Mouse (Mus musculus): ENCODE results near the gene Retsat. TPM values are rescaled to one million over a fixed set of nuclear protein-coding genes. Genes with fewer than 3 reads are reported as not detected.

Retsat gene
- polyA plus RNA-seq, 1 experiment, result 17.1 TPM

DNA sequence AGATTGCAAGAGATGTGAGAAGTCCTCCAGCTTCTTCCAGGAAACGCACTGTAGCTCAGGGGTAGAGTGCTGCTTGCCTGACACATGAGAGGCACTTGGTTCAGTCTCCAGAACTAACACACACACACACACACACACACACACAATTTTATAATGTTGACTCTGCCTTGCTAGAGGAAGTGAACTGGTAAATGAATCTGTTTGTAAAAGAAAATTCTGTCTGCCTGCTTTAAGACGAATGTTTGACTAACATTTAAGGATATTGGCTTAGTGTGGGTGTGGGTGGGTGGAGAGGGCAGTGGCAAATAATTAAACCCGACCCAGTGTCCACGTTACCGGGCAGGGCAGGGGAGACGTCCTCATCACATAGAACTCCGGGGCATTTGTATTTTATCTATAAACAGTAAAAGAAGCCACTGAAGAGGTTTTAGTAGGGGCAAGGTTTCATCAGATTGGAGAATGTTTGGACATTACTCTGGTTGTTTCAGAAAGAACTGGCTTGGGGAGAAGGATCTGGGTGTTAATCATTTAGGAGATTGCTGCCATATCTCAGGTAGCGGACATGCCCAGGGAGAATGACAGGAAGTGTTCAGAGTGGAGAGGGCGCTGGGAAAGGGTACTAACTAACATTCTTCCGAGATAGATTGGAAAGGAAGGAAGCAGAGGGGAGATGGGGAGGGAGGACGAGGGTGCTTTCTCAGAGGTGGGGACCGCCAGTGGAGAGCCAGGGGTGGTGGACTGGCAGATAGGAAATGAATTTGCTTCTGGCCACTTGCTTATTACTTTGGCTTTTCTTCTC, 21.7 kb downstream of the Retsat start:
- no peak for DNase-seq
- TF ChIP-seq CTCF (IDR thresholded peaks at IDR 0.05; ENCODE audit: borderline replicate concordance, control insufficient read depth, extremely low read depth, insufficient read depth, low read length, poor library complexity) (no peak), POLR2A (IDR thresholded peaks at IDR 0.05; ENCODE audit: control insufficient read depth, extremely low read depth, insufficient read depth, low read length, poor library complexity) (no peak)
- 57% methylated on average over 12 of the region's 12 CpGs for WGBS

DNA sequence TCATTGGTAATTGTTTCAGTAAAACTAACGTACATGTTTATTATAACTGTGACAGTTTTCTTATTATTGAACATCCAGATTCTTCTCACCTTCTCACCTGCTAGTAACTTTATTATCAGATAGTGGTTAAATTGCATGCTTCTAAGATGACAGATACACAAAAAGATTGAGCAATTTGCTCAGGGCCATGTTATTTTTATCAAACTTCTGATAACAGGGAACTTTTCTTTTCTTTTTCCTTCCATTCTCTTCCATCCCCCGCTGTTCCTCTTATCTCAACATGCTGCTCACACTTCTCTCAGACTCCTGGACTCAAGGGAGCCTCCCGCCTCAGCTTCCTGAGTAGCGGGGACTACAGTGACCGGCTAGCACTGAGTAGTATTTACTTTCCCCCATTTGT, 22.6 kb downstream of the Retsat start:
- 98% methylated on average over 5 of the region's 5 CpGs for WGBS
- peaks cover under 1% of the 10 kb centered on the region for H3K4me1 ChIP-seq (replicated peaks; ENCODE audit: control insufficient read depth, insufficient read depth, low read length)

More for the DNA sequence above, 21.7 kb downstream of the Retsat start:
- no peaks in the 10 kb centered on the region for H3K36me3 ChIP-seq (ENCODE audit: control insufficient read depth, insufficient read depth, low read length)
- H3K27me3 ChIP-seq (ENCODE audit: control insufficient read depth, insufficient read depth, low read length), result no peaks in the 10 kb centered on the region
- no peak overlapping the region for H3K27ac ChIP-seq (ENCODE audit: control insufficient read depth, insufficient read depth, low read length)
- peaks cover 2% of the 10 kb centered on the region for H3K4me1 ChIP-seq (replicated peaks; ENCODE audit: control insufficient read depth, insufficient read depth, low read length)
- no peak overlapping the region for H3K4me3 ChIP-seq (ENCODE audit: control insufficient read depth, insufficient read depth, low read length)

DNA sequence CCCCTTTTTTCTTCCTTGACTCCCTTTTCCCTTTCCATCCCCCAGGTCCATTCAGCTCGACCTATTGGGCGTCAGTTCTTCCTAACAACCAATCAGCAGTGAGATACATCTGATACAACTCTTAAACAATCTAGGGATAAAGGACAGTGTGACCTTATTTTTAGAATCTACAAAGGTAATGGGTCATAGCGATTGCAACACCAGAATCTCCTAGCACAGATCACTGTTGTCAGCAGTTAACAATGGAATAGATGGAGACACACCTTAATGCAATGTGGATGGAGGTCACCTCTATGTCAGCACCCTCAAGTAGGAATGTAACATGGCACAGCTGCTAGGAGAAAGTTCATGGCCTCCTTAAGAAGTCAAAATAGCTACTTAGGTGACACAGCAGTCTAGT, 24.6 kb downstream of the Retsat start:
- WGBS, result 93% methylated on average over 3 of the region's 3 CpGs
- H3K4me1 ChIP-seq (replicated peaks; ENCODE audit: control insufficient read depth, insufficient read depth, low read length), result no peaks in the 10 kb centered on the region
- no peak overlapping the region for H3K27ac ChIP-seq (ENCODE audit: control insufficient read depth, insufficient read depth, low read length)
- H3K27me3 ChIP-seq (ENCODE audit: control insufficient read depth, insufficient read depth, low read length), result no peaks in the 10 kb centered on the region
- DNase-seq, result no peak
- no peak overlapping the region for H3K4me3 ChIP-seq (ENCODE audit: control insufficient read depth, insufficient read depth, low read length)
- no peaks in the 10 kb centered on the region for H3K36me3 ChIP-seq (ENCODE audit: control insufficient read depth, insufficient read depth, low read length)
- TF ChIP-seq CTCF (IDR thresholded peaks at IDR 0.05; ENCODE audit: borderline replicate concordance, control insufficient read depth, extremely low read depth, insufficient read depth, low read length, poor library complexity), result no peak
- TF ChIP-seq POLR2A (IDR thresholded peaks at IDR 0.05; ENCODE audit: control insufficient read depth, extremely low read depth, insufficient read depth, low read length, poor library complexity), result no peak

More for the DNA sequence above, 22.6 kb downstream of the Retsat start:
- H3K4me3 ChIP-seq (ENCODE audit: control insufficient read depth, insufficient read depth, low read length), result no peak overlapping the region
- TF ChIP-seq POLR2A (IDR thresholded peaks at IDR 0.05; ENCODE audit: control insufficient read depth, extremely low read depth, insufficient read depth, low read length, poor library complexity) (no peak), CTCF (IDR thresholded peaks at IDR 0.05; ENCODE audit: borderline replicate concordance, control insufficient read depth, extremely low read depth, insufficient read depth, low read length, poor library complexity) (no peak)
- H3K27ac ChIP-seq (ENCODE audit: control insufficient read depth, insufficient read depth, low read length), result no peak overlapping the region
- H3K36me3 ChIP-seq (ENCODE audit: control insufficient read depth, insufficient read depth, low read length), result no peaks in the 10 kb centered on the region
- no peaks in the 10 kb centered on the region for H3K27me3 ChIP-seq (ENCODE audit: control insufficient read depth, insufficient read depth, low read length)
- DNase-seq, result no peak

DNA sequence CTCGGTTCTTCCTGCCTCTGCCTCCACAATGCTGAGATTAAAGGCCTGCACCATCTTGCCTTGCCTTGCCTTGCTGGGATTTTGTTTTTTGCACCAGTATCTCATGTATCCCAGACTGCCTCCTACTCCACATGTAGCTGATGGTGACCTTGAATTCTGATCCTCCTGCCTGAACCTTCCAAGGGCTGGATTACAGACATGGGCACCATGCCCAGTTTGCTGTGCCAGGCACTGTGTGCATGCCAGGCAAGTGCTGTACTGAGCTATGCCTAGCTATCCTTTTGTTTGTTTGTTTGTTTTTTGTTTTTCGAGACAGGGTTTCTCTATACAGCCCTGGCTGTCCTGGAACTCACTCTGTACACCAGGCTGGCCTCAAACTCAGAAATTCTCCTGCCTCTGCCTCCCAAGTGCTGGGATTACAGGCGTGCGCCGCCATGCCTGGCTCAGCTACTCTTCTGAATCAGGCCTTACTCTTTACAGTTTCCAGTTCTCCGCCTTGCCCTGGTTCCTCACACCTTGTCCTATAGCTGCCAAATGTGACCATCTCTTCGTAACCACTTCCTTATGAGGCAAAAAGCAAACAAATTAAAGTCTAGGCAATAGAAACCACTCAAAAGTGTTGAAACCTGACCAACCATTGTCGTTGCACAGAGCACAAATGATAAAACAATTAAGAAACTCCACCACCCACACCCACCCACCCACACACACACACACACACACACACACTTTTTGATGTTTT, 25.6 kb downstream of the Retsat start:
- WGBS, result 71% methylated on average over 8 of the region's 8 CpGs

DNA sequence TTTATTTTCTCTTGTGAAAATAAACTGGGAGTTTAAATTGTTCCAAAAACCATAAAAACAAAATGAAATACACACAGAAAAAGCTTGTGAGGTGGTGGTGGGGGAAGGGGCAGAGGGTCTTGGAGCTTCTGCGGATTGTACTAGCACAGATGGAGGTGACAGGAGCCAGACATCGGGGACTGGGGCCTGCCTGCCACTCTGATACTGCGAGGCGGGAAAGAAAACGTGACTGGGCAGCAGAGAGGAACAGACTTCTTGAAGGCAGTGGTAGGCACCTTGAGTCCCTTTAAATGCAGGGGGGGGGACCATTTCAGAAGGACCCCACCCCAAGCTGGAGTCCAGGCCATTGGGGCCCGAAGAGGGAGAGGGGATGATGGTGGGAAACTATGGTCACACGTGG, 28.1 kb downstream of the Retsat start:
- no peaks in the 10 kb centered on the region for H3K27me3 ChIP-seq (ENCODE audit: control insufficient read depth, insufficient read depth, low read length)
- TF ChIP-seq CTCF (IDR thresholded peaks at IDR 0.05; ENCODE audit: borderline replicate concordance, control insufficient read depth, extremely low read depth, insufficient read depth, low read length, poor library complexity) (no peak), POLR2A (IDR thresholded peaks at IDR 0.05; ENCODE audit: control insufficient read depth, extremely low read depth, insufficient read depth, low read length, poor library complexity) (no peak)
- H3K4me3 ChIP-seq (ENCODE audit: control insufficient read depth, insufficient read depth, low read length), result no peak overlapping the region
- H3K36me3 ChIP-seq (ENCODE audit: control insufficient read depth, insufficient read depth, low read length), result no peaks in the 10 kb centered on the region
- 87% methylated on average over 7 of the region's 7 CpGs for WGBS
- DNase-seq, result no peak
- H3K27ac ChIP-seq (ENCODE audit: control insufficient read depth, insufficient read depth, low read length), result no peak overlapping the region
- no peaks in the 10 kb centered on the region; the same call in 1 of the 2 replicates for H3K4me1 ChIP-seq (replicated peaks; ENCODE audit: control insufficient read depth, insufficient read depth, low read length)

More for the DNA sequence above, 25.6 kb downstream of the Retsat start:
- Histone ChIP-seq H3K27ac (ENCODE audit: control insufficient read depth, insufficient read depth, low read length) (no peak overlapping the region), H3K4me3 (ENCODE audit: control insufficient read depth, insufficient read depth, low read length) (no peak overlapping the region), H3K36me3 (ENCODE audit: control insufficient read depth, insufficient read depth, low read length) (no peaks in the 10 kb centered on the region), H3K27me3 (ENCODE audit: control insufficient read depth, insufficient read depth, low read length) (no peaks in the 10 kb centered on the region), H3K4me1 (replicated peaks; ENCODE audit: control insufficient read depth, insufficient read depth, low read length) (no peaks in the 10 kb centered on the region)
- TF ChIP-seq POLR2A (IDR thresholded peaks at IDR 0.05; ENCODE audit: control insufficient read depth, extremely low read depth, insufficient read depth, low read length, poor library complexity), result no peak
- no peak for DNase-seq

DNA sequence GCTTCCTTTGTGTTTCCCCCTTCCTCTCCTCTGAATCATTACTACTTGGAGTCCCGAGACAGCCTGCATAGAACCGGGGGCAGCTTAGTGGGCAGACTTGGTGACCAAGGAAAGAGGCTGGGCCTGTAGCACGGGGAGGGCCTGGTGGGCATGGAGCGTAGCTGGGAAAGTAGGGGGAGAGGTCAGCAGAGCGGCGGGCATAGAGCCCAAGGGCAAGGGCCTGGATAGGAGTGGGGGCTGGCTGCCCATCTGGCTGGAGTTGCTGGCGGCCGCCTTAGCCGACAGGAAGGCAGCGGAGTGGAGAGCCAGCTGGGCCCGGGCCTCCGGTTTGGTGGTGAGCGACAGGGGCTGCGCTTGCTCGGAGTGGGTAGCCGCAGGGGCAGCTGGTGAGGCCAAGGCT, 29.0 kb downstream of the Retsat start:
- H3K4me1 ChIP-seq (replicated peaks; ENCODE audit: control insufficient read depth, insufficient read depth, low read length), result no peaks in the 10 kb centered on the region; the same call in 1 of the 2 replicates
- TF ChIP-seq CTCF (IDR thresholded peaks at IDR 0.05; ENCODE audit: borderline replicate concordance, control insufficient read depth, extremely low read depth, insufficient read depth, low read length, poor library complexity) (no peak), POLR2A (IDR thresholded peaks at IDR 0.05; ENCODE audit: control insufficient read depth, extremely low read depth, insufficient read depth, low read length, poor library complexity) (no peak)
- no peaks in the 10 kb centered on the region for H3K27me3 ChIP-seq (ENCODE audit: control insufficient read depth, insufficient read depth, low read length)
- DNase-seq, result no peak
- no peak overlapping the region for H3K4me3 ChIP-seq (ENCODE audit: control insufficient read depth, insufficient read depth, low read length)
- 94% methylated on average over 16 of the region's 16 CpGs for WGBS
- no peaks in the 10 kb centered on the region for H3K36me3 ChIP-seq (ENCODE audit: control insufficient read depth, insufficient read depth, low read length)
- H3K27ac ChIP-seq (ENCODE audit: control insufficient read depth, insufficient read depth, low read length), result no peak overlapping the region

Data from thymus, adult 2 months (tissue).